Mouse (Mus musculus) limb, embryonic 10.5 days (tissue): ENCODE results near the gene Hecw2. TPM values are rescaled to one million over a fixed set of nuclear protein-coding genes. Genes with fewer than 3 reads are reported as not detected.

Experiments used
- DNase-seq: peaks from one replicate; pipeline ENCODE4 v3.0.0-alpha.2; 2017; ENCODE audit warnings: low spot score
- H3K27ac ChIP-seq: fragments of 300-500 bp; sonication (generic); 2 replicates; pipeline ENCODE4 v1.5.1; 2016; ENCODE audit warnings: mild to moderate bottlenecking
- H3K27me3 ChIP-seq: fragments of 300-500 bp; sonication (generic); 2 replicates; pipeline ENCODE4 v1.6.1; 2016; ENCODE audit warnings: low read depth, mild to moderate bottlenecking; ENCODE audit not compliant: poor library complexity, severe bottlenecking
- H3K36me3 ChIP-seq: fragments of 300-500 bp; sonication (generic); 2 replicates; pipeline ENCODE4 v1.6.1; 2016; ENCODE audit warnings: mild to moderate bottlenecking, moderate library complexity
- H3K4me1 ChIP-seq: fragments of 300-500 bp; sonication (generic); 2 replicates; pipeline ENCODE4 v1.6.1; 2016
- H3K4me3 ChIP-seq: fragments of 300-500 bp; sonication (generic); 2 replicates; pipeline ENCODE4 v1.5.1; 2016; ENCODE audit warnings: mild to moderate bottlenecking, moderate library complexity
- H3K9me3 ChIP-seq: fragments of 300-500 bp; sonication (generic); replicated peaks from 2 replicates; pipeline ENCODE4 v1.6.1; 2016; ENCODE audit warnings: mild to moderate bottlenecking
- WGBS: fragments of 180-500 bp; shearing (Covaris S2); methylation state at CpG from one replicate; pipeline ENCODE4 v1.1.7; 2016; 5-methylcytosine and 5-hydroxymethylcytosine counted together
- polyA plus RNA-seq: library from polyadenylated mRNA; unstranded; fragments of >200 nt; fragmentation: Nextera tagmentation; extraction: Ambion mirVana; gene quantifications from 2 replicates; pipeline ENCODE4 v1.2.1, GENCODE M21; 2016

Hecw2 gene
- polyA plus RNA-seq, 1 experiment from 2014 or later, result 2.5 TPM

GRCm38 (mm10) chr1:53823687-53824445 lies 371.1 kb downstream of the Hecw2 start:
- no peaks in the 10 kb centered on the region for H3K27me3 ChIP-seq
- peak overlapping the region; percentile 36 for H3K4me3 ChIP-seq
- H3K4me1 ChIP-seq, result peaks cover 13% of the 10 kb centered on the region
- H3K36me3 ChIP-seq, result no peaks in the 10 kb centered on the region
- 7% methylated on average over 10 of the region's 10 CpGs for WGBS
- H3K9me3 ChIP-seq, result no peaks in the 10 kb centered on the region
- peak; percentile 56 for DNase-seq
- peak overlapping the region; percentile 75 for H3K27ac ChIP-seq

DNA sequence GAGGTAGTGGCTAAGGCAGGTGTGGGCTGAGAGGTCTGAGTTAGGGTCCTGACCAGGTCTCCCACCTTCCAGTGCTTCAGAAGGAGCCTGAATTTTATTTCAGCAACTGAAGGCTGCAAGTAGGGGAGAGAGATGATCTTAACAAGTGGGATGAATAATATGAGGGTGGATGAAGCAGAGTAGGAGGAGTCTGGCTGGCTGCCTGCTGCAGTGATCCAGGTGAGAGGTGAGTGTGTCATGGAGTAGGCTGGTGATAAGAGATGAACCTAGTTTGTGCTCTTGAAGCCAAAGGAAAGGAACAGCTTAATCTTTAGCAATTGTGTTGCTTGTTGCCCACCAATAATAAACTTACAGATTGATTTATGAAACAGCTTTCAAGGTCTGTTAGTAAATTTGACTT lies 373.0 kb downstream of the Hecw2 start:
- H3K4me3 ChIP-seq, result no peak overlapping the region
- no peak for DNase-seq

DNA sequence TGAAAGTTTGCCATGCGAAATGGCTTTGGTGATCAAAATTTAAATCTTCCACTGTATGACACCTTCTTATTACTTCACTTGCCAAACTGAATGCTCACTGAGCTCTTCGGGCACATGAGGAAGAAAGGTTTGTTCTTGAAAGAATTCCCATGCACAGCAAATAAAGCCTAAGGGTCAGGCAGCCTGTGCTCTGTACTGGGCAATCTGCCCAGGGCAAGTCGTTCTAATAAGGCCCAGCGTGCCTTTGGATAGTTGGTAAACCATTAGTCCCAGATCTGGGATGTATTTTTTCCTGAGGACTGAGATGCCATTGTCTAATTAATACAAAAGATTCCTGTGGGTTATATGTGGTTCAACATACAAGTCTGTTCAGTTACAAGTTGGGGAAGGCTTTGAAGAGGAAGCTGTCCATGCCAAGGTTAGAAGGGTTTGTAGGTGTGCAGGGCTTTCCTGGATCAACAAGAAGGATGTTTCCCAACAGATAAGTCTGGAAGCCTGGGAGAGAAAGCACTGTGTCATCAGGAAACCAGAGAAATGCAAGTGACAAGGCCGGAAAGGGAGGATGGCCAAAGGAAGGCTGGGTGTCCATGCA lies 374.8 kb downstream of the Hecw2 start:
- WGBS, result 86% methylated on average over 5 of the region's 5 CpGs
- DNase-seq, result no peak
- H3K4me3 ChIP-seq, result no peak overlapping the region
- no peaks in the 10 kb centered on the region for H3K9me3 ChIP-seq
- no peak overlapping the region for H3K27ac ChIP-seq
- H3K4me1 ChIP-seq, result peaks cover 13% of the 10 kb centered on the region
- H3K36me3 ChIP-seq, result no peaks in the 10 kb centered on the region
- H3K27me3 ChIP-seq, result no peaks in the 10 kb centered on the region

More for the DNA sequence above, 373.0 kb downstream of the Hecw2 start:
- H3K9me3 ChIP-seq, result no peaks in the 10 kb centered on the region
- H3K27ac ChIP-seq, result no peak overlapping the region
- peaks cover 13% of the 10 kb centered on the region for H3K4me1 ChIP-seq
- H3K36me3 ChIP-seq, result no peaks in the 10 kb centered on the region
- no peaks in the 10 kb centered on the region for H3K27me3 ChIP-seq

GRCm38 (mm10) chr1:53818072-53818862 lies 376.7 kb downstream of the Hecw2 start:
- Histone ChIP-seq H3K36me3 (no peaks in the 10 kb centered on the region), H3K9me3 (no peaks in the 10 kb centered on the region), H3K4me1 (peaks cover 1% of the 10 kb centered on the region; the same call in 1 of the 2 replicates), H3K4me3 (no peak overlapping the region), H3K27ac (no peak overlapping the region), H3K27me3 (no peaks in the 10 kb centered on the region)
- WGBS, result 65% methylated on average over 3 of the region's 3 CpGs
- no peak for DNase-seq

DNA sequence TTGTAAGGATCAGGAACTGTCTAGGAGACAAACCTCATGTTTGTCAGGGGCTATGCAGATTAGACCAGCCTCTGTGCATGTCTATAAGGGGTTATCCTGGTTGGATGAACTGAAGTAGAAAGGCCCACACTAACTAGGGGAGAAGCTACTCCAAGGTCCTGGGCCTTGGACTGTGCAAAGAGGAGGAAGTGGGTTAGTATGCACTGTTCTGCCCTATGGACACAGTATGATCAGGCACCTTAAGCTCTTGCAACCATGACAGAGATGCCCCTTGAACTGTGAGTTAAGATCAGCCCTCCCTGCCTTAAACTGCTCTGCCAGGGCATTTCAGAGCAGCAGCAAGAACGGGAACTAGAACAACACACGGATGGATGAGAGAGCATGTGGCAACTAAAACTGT lies 378.6 kb downstream of the Hecw2 start:
- no peak overlapping the region for H3K27ac ChIP-seq
- no peaks in the 10 kb centered on the region for H3K36me3 ChIP-seq
- 82% methylated on average over 2 of the region's 2 CpGs for WGBS
- no peak for DNase-seq
- H3K4me1 ChIP-seq, result no peaks in the 10 kb centered on the region
- no peak overlapping the region for H3K4me3 ChIP-seq
- no peaks in the 10 kb centered on the region for H3K27me3 ChIP-seq
- no peaks in the 10 kb centered on the region for H3K9me3 ChIP-seq

DNA sequence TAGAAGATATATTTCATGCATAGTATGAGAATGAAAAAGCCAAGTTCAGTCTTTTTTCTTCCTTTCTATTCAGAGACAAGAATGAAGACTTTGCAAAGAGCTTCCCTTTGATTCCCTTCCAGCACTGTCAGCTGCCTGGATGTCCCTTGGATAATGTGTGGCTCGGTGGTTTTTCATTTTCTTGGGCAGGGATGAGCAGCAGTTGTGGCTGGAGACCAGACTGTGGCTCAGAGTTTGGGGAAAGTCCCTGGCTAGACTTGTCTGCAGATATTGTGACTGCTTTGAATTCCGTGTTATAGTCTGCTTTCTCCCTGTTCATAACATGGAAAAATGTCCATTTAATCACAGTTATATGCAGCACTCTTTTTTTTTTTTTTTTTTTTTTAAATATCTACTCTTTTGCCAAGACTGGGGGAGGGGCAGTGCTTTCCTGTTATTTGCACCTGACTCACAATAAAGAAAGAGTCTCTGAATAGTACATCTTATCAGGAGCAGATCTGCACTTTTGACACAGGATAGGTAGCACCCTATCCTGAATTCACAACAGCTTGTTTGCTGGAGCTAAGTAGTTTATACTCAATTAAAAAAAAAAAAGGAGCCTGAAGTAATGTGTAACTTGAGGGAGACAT lies 380.8 kb downstream of the Hecw2 start:
- 80% methylated on average over 2 of the region's 2 CpGs for WGBS
- Histone ChIP-seq H3K9me3 (no peaks in the 10 kb centered on the region), H3K4me1 (no peaks in the 10 kb centered on the region), H3K36me3 (no peaks in the 10 kb centered on the region), H3K4me3 (no peak overlapping the region), H3K27me3 (no peaks in the 10 kb centered on the region), H3K27ac (no peak overlapping the region)
- no peak for DNase-seq

DNA sequence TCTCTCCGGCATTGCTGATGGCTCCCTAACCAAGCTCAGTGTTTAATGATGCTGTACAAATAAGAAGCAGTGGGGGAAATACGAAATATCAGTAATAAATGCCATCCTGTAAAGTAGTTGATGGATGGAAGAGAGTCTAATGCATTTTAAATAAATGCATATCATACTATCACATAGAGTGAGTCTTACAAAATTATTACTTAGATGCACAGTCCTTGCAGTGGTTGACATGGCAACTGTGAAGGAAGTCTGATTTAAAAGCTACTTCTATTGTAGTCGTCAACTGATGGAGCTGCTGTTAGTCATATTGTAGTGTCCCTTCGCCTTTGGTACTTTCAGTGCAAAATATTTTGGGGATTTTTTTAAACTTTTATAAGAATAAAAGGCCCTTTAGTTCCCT lies 383.0 kb downstream of the Hecw2 start:
- WGBS, result 95% methylated on average over 4 of the region's 4 CpGs
- Histone ChIP-seq H3K27ac (no peak overlapping the region), H3K4me3 (no peak overlapping the region), H3K27me3 (no peaks in the 10 kb centered on the region), H3K9me3 (no peaks in the 10 kb centered on the region), H3K36me3 (no peaks in the 10 kb centered on the region), H3K4me1 (no peaks in the 10 kb centered on the region)
- no peak for DNase-seq

GRCm38 (mm10) chr1:53808229-53808628 lies 386.7 kb downstream of the Hecw2 start:
- DNase-seq, result no peak
- H3K4me1 ChIP-seq, result no peaks in the 10 kb centered on the region
- WGBS, result 79% methylated on average over 2 of the region's 2 CpGs
- H3K9me3 ChIP-seq, result no peaks in the 10 kb centered on the region
- no peak overlapping the region for H3K4me3 ChIP-seq
- H3K27me3 ChIP-seq, result no peaks in the 10 kb centered on the region
- H3K36me3 ChIP-seq, result no peaks in the 10 kb centered on the region
- no peak overlapping the region for H3K27ac ChIP-seq

GRCm38 (mm10) chr1:53797811-53798210 lies 397.2 kb downstream of the Hecw2 start:
- no peaks in the 10 kb centered on the region for H3K4me1 ChIP-seq
- no peaks in the 10 kb centered on the region for H3K27me3 ChIP-seq
- H3K9me3 ChIP-seq, result no peaks in the 10 kb centered on the region
- H3K4me3 ChIP-seq, result no peak overlapping the region
- H3K36me3 ChIP-seq, result no peaks in the 10 kb centered on the region
- WGBS, result 82% methylated on average over 3 of the region's 3 CpGs
- no peak for DNase-seq
- no peak overlapping the region for H3K27ac ChIP-seq

GRCm38 (mm10) chr1:53797074-53797473 lies 397.9 kb downstream of the Hecw2 start:
- Histone ChIP-seq H3K36me3 (no peaks in the 10 kb centered on the region), H3K27me3 (no peaks in the 10 kb centered on the region), H3K9me3 (no peaks in the 10 kb centered on the region), H3K4me3 (no peak overlapping the region), H3K4me1 (no peaks in the 10 kb centered on the region), H3K27ac (no peak overlapping the region)
- 85% methylated on average over 5 of the region's 5 CpGs for WGBS
- DNase-seq, result no peak

- 91% methylated on average over 6 of the region's 6 CpGs for WGBS
- no peaks in the 10 kb centered on the region for H3K9me3 ChIP-seq
- H3K36me3 ChIP-seq, result no peaks in the 10 kb centered on the region
- no peak overlapping the region for H3K4me3 ChIP-seq
- H3K4me1 ChIP-seq, result no peaks in the 10 kb centered on the region
- no peak for DNase-seq
- no peaks in the 10 kb centered on the region for H3K27me3 ChIP-seq
- no peak overlapping the region for H3K27ac ChIP-seq
Observed at GRCm38 (mm10) chr1:53796271-53796670, 398.7 kb downstream of the Hecw2 start.

DNA sequence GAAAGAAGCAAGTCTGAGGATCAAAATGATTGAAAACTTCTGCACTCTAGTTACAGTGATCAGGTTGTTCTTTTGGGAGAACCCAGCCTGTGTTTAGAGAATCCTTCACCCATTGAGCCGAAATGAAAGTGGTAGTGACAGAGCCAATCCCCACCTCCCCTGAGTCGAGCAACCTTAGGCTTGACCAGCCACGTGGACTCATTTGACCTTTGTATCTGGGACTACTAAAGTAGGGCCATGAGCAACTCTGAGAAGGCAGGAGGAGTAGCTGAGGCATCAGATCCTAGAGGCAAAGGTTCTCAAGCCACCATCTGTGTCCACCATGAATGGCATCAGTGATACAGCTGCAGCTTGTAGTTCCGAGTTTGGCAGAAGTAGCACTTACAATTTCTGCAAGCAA lies 399.4 kb downstream of the Hecw2 start:
- H3K9me3 ChIP-seq, result no peaks in the 10 kb centered on the region
- H3K27me3 ChIP-seq, result no peaks in the 10 kb centered on the region
- no peaks in the 10 kb centered on the region for H3K36me3 ChIP-seq
- no peak overlapping the region for H3K4me3 ChIP-seq
- 67% methylated on average over 4 of the region's 4 CpGs for WGBS
- no peak for DNase-seq
- H3K27ac ChIP-seq, result no peak overlapping the region
- H3K4me1 ChIP-seq, result no peaks in the 10 kb centered on the region

GRCm38 (mm10) chr1:53795081-53795480 lies 399.9 kb downstream of the Hecw2 start:
- no peaks in the 10 kb centered on the region for H3K36me3 ChIP-seq
- WGBS, result 95% methylated on average over 5 of the region's 5 CpGs
- no peaks in the 10 kb centered on the region for H3K4me1 ChIP-seq
- H3K27ac ChIP-seq, result no peak overlapping the region
- no peak for DNase-seq
- H3K4me3 ChIP-seq, result no peak overlapping the region
- H3K27me3 ChIP-seq, result no peaks in the 10 kb centered on the region
- H3K9me3 ChIP-seq, result no peaks in the 10 kb centered on the region
